Mouse (Mus musculus) ES-E14 (cell line): Measurements from ENCODE around the gene Tmem150a.

Experiments
- CHD2 ChIP-seq: IDR thresholded peaks from 2 replicates; pipeline ENCODE4 v1.6.1; 2014; ENCODE audit warnings: mild to moderate bottlenecking, low read depth, low read length, inconsistent platforms
- HCFC1 ChIP-seq: IDR thresholded peaks from 2 replicates; pipeline ENCODE4 v1.6.1; 2012; ENCODE audit warnings: low read length, inconsistent platforms, borderline replicate concordance; ENCODE audit not compliant: insufficient read depth
- ZC3H11A ChIP-seq: IDR thresholded peaks from 2 replicates; pipeline ENCODE4 v1.6.1; 2012; ENCODE audit warnings: low read depth, mild to moderate bottlenecking, inconsistent platforms, low read length, borderline replicate concordance
- ZNF384 ChIP-seq: IDR thresholded peaks from 2 replicates; pipeline ENCODE4 v1.6.1; 2012; ENCODE audit warnings: low read depth, low read length, inconsistent platforms

GRCm38 (mm10) chr6:72348411-72348810 lies 6.8 kb upstream of the Tmem150a start:
- no peak for TF ChIP-seq HCFC1
- no peak for TF ChIP-seq CHD2
- TF ChIP-seq ZNF384, result no peak
- no peak for TF ChIP-seq ZC3H11A
